Mouse (Mus musculus) ES-Bruce4 (cell line): ENCODE results near the gene Scn8a.
"Not testable (repeated sequence)": the region's sequence is repeated elsewhere in the genome, so short reads cannot be mapped to it uniquely, and the experiment has no call there.

Source experiments
- CTCF ChIP-seq: IDR thresholded peaks from one replicate; pipeline ENCODE4 v1.8.1; 2011; ENCODE audit warnings: low read depth, low read length
- EP300 ChIP-seq: IDR thresholded peaks from 2 replicates; pipeline ENCODE4 v1.6.1; 2011; ENCODE audit warnings: low read depth, low read length; ENCODE audit not compliant: insufficient read depth
- POLR2A ChIP-seq: IDR thresholded peaks from one replicate; pipeline ENCODE4 v1.8.1; 2011; ENCODE audit warnings: low read length; ENCODE audit not compliant: insufficient read depth

DNA sequence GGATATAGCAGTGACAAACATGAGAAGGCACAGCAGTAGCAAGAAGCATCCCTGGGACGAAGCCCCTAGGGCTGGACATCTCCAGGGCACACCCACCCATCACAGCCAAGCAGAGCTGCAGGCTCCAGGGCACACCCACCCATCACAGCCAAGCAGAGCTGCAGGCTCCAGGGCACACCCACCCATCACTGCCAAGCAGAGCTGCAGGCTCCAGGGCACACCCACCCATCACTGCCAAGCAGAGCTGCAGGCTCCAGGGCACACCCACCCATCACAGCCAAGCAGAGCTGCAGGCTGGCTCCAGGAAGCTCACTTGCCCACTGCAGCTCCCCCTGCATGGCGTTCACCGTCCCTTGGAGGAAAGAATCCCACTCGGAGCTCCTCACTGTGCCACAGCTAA, 47.3 kb upstream of the Scn8a start:
- not testable (repeated sequence) for TF ChIP-seq CTCF, POLR2A, EP300
